Mouse (Mus musculus) embryonic stem cell, embryonic (primary cell): ENCODE measurements around the gene Ulk3.

Experiments used
- CTCF ChIA-PET, 4 experiments: fragments of 300-600 bp in 2 of 4; fragments of 350-600 bp in 2 of 4; sonication (Branson Sonifier 250); formaldehyde crosslinking; loops; one replicate each; lab custom pipeline; 2022; ENCODE audit warnings: inconsistent platforms in 2 of 4; lab: Charles Lee
- POLR2A ChIA-PET, 4 experiments: fragments of 300-600 bp in 2 of 4; fragments of 350-600 bp in 2 of 4; sonication (Branson Sonifier 250); formaldehyde crosslinking; loops; one replicate each; lab custom pipeline; 2022; ENCODE audit warnings: antibody characterized with exemption in 4 of 4, inconsistent platforms in 1 of 4; lab: Charles Lee

Ulk3 gene

GRCm38 (mm10) chr9:57589224-57590126 is at the start of gene Ulk3:
Ulk3 (plus strand) TSS chr9:57589452.
- POLR2A ChIA-PET: interaction anchor here in 3 of 4 experiments (0.5 to 1.5 kb wide), 29 partner anchors 8 to 247 kb away, joined by 3 to 7 read pairs (median 4); partner anchors contain the start of genes Cox5a (in 2 of the 3), Rpp25 (in 2 of the 3), Arid3b (in 1 of the 3) and Cplx3 (in 1 of the 3)
- CTCF ChIA-PET: interaction anchor here (0.5 to 1.5 kb wide), 16 partner anchors 17 to 952 kb away, joined by 3 to 7 read pairs (median 3); partner anchors contain the start of gene Cplx3 (in 1 of the 4)

DNA sequence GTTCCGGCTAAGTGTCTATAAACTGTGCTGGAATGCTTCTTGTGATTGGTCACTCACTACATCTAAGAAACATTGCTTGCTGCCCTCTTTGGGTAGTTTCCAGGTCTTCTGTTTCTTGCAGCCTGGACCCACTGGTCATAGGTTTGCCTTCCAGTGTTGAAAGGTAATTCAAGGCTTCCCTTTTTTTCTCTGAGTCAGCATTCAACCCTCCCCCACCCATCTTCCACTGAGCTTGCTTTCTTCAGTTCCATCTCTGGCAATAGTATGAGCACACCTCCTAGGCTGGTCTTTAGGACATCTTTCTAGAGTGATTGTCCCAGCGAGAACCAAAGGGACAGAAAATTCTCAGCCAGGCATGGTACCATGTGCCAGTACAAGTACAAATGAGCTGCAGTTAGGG is 49.7 kb upstream of the Ulk3 start:
- CTCF ChIA-PET: interaction anchor here in 3 of 4 experiments (0.6 to 1.2 kb wide), 4 partner anchors 11 to 197 kb away, joined by 3 read pairs; no protein-coding TSS in a partner anchor
- POLR2A ChIA-PET: interaction anchor here in 2 of 4 experiments (0.7 to 3.2 kb wide), 17 partner anchors 8 to 54 kb away, joined by 3 to 22 read pairs (median 4); partner anchors contain the start of genes Cox5a (in 2 of the 2), Mpi (in 2 of the 2) and Scamp2 (in 1 of the 2)

DNA sequence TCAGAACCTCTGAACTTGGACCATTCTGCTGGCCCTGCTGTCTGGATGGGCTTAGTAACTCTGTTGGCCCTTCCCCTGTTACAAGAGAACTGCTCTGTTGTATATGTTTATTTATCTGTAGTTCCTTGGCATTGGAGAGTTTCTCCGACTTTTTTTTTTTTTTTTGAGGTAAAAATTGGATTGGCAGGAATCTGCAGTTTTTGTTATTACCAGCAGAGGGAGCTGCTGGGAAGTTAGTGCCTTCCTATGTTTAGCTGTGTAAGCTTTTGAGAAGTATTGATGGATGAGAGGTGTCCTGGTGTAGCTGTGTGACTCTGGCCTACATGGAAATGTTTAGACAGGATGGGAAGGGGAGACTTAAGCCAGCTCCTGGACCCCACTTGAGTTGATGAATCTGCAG is 47.9 kb upstream of the Ulk3 start:
- CTCF ChIA-PET: interaction anchor here (0.6 to 1.7 kb wide), 91 partner anchors 8 to 1941 kb away, joined by 3 to 15 read pairs (median 4); partner anchors contain the start of genes Csk (in 2 of the 4), Mpi (in 2 of the 4), Cox5a (in 1 of the 4) and Cplx3 (in 1 of the 4)
- POLR2A ChIA-PET: interaction anchor here (0.6 to 2.8 kb wide), 32 partner anchors 10 to 456 kb away, joined by 3 to 22 read pairs (median 3); partner anchors contain the start of genes Mpi (in 3 of the 4), Commd4 (in 1 of the 4), Cox5a (in 1 of the 4) and Csk (in 1 of the 4)

DNA sequence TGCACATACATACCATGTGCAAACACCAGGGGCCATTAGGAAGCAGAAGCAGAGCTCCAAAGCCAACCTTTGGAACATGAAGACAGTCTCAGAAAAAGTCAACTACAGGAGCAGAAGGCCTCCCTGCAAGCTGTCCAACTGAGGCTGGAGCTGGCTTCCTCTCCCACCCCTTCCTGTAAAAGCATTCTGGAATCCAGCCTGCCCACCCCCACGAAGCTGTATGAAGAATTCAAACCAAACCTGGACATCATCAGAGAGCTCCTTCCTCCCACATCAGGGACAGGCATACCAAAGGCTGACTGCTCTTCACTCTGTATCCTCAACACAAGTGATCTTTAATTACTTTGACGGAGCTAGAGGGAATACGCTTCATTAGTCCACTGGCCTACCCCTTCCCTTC is 45.3 kb upstream of the Ulk3 start:
- ChIA-PET CTCF (interaction anchor here in 2 of 4 experiments (0.5 to 1.5 kb wide), 3 partner anchors 17 to 43 kb away, joined by 3 to 4 read pairs (median 4); no protein-coding TSS in a partner anchor), POLR2A (interaction anchor here in 3 of 4 experiments (0.6 to 3.2 kb wide), 17 partner anchors 9 to 120 kb away, joined by 3 to 15 read pairs (median 4); partner anchors contain the start of genes Mpi (in 3 of the 3), Scamp2 (in 2 of the 3), Csk (in 1 of the 3) and Rpp25 (in 1 of the 3))

- ChIA-PET POLR2A (interaction anchor here in 3 of 4 experiments (0.6 to 3.1 kb wide), 16 partner anchors 9 to 109 kb away, joined by 3 to 24 read pairs (median 6); partner anchors contain the start of genes Fam219b (in 2 of the 3), Cox5a (in 1 of the 3), Csk (in 1 of the 3) and Rpp25 (in 1 of the 3)), CTCF (interaction anchor here in 2 of 4 experiments (0.6 kb wide), 4 partner anchors 111 to 1727 kb away, joined by 3 to 6 read pairs (median 4); no protein-coding TSS in a partner anchor)
Observed at GRCm38 (mm10) chr9:57547287-57547686, 42.0 kb upstream of the Ulk3 start.

DNA sequence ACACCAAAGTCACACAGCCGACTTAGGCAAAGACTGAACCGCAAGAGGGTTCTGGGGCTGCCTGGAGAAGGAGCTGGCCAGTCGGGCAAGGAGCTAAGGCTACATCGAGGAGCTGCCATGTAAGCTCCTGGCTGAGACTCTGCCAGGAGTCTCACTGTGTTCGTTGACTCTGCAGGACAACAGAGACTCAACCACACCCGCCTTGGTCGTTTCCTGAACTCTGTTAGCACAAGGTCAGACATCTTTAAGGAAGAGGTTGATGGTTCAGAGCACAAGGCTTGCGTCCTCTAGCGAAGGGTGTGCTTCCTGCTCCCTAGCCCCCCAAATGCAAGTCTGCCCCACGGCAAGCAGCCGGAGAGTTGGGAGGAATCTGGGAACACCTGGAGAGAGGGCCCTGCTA is 41.4 kb upstream of the Ulk3 start:
- ChIA-PET CTCF (interaction anchor here in 2 of 4 experiments (0.5 to 0.6 kb wide), 3 partner anchors 111 to 212 kb away, joined by 3 to 5 read pairs (median 3); no protein-coding TSS in a partner anchor), POLR2A (interaction anchor here in 3 of 4 experiments (0.6 to 3.1 kb wide), 17 partner anchors 9 to 108 kb away, joined by 3 to 24 read pairs (median 4); partner anchors contain the start of genes Fam219b (in 2 of the 3), Cox5a (in 1 of the 3), Csk (in 1 of the 3) and Rpp25 (in 1 of the 3))

DNA sequence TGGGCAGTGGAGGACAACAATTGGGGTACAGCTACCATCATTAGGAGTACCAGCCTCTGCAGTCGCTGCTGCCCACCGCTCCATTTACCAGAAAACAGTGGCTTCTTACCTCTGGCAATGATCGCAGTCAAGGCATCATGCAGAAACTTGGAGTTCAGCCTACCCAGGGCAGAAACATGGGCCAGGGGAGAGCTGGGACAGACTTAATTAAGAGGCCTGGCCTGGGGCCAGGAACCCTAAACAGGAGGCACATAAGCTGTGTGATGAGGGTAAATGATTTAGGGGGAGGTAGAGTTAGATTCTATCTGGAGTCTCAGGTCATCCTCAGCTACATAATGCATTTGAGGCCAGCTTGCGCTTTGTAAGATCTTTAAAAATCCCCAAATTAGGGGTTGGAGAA is 40.1 kb upstream of the Ulk3 start:
- ChIA-PET CTCF (interaction anchor here in 3 of 4 experiments (0.6 to 1.1 kb wide), 4 partner anchors 8 to 32 kb away, joined by 3 read pairs; no protein-coding TSS in a partner anchor), POLR2A (interaction anchor here in 2 of 4 experiments (1.0 to 6.3 kb wide), 13 partner anchors 9 to 107 kb away, joined by 3 to 32 read pairs (median 5); partner anchors contain the start of genes Rpp25 (in 2 of the 2), Fam219b (in 1 of the 2) and Scamp2 (in 1 of the 2))

GRCm38 (mm10) chr9:57550126-57550862 is 39.0 kb upstream of the Ulk3 start:
- POLR2A ChIA-PET: interaction anchor here in 2 of 4 experiments (1.0 to 6.3 kb wide), 9 partner anchors 10 to 105 kb away, joined by 3 to 32 read pairs (median 5); partner anchors contain the start of genes Rpp25 (in 2 of the 2) and Fam219b (in 1 of the 2)
- CTCF ChIA-PET: interaction anchor here in 3 of 4 experiments (0.8 to 2.1 kb wide), 6 partner anchors 9 to 80 kb away, joined by 3 to 10 read pairs (median 4); no protein-coding TSS in a partner anchor

- CTCF ChIA-PET: interaction anchor here (0.7 to 4.1 kb wide), 9 partner anchors 11 to 107 kb away, joined by 3 to 24 read pairs (median 6); no protein-coding TSS in a partner anchor
- POLR2A ChIA-PET: interaction anchor here (0.6 to 6.3 kb wide), 35 partner anchors 8 to 479 kb away, joined by 3 to 32 read pairs (median 5); partner anchors contain the start of genes Cox5a (in 2 of the 4), Rpp25 (in 2 of the 4), Csk (in 1 of the 4) and Fam219b (in 1 of the 4)
Observed at GRCm38 (mm10) chr9:57552139-57552887, 36.9 kb upstream of the Ulk3 start, which contains the start of gene Mpi. Mpi (minus strand) TSS chr9:57552763.

DNA sequence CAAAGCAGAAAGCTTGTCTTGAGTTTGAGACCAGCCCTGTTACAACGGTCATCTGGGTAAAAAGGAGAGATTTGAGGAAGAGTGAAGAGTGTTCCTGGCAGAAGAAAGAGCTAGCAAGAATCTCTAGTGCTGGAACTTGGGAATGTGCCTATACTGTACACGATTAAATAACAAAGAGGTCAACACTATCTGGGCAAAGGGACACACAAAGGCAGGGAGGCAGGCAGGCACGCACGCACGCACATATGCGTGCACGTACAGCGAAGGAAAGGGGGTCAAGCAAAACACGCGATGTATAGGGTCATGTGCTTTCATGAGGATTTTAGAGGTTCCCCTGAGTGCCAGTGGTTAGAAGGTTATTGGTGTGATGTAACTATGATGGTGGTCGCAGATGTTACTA is 36.1 kb upstream of the Ulk3 start:
- POLR2A ChIA-PET: interaction anchor here in 3 of 4 experiments (0.6 to 6.3 kb wide), 44 partner anchors 7 to 641 kb away, joined by 3 to 32 read pairs (median 4); partner anchors contain the start of genes Cox5a (in 2 of the 3), Rpp25 (in 2 of the 3), Csk (in 1 of the 3) and Fam219b (in 1 of the 3)
- CTCF ChIA-PET: interaction anchor here (0.7 to 4.1 kb wide), 9 partner anchors 12 to 106 kb away, joined by 3 to 24 read pairs (median 5); no protein-coding TSS in a partner anchor

- ChIA-PET POLR2A (interaction anchor here (0.5 to 6.3 kb wide), 11 partner anchors 8 to 98 kb away, joined by 3 to 32 read pairs (median 4); partner anchors contain the start of genes Csk (in 1 of the 4) and Rpp25 (in 1 of the 4)), CTCF (interaction anchor here (0.6 to 4.1 kb wide), 8 partner anchors 12 to 75 kb away, joined by 3 to 24 read pairs (median 7); partner anchors contain the start of gene Rpp25 (in 1 of the 4))
Observed at GRCm38 (mm10) chr9:57554753-57555152, 34.5 kb upstream of the Ulk3 start.

DNA sequence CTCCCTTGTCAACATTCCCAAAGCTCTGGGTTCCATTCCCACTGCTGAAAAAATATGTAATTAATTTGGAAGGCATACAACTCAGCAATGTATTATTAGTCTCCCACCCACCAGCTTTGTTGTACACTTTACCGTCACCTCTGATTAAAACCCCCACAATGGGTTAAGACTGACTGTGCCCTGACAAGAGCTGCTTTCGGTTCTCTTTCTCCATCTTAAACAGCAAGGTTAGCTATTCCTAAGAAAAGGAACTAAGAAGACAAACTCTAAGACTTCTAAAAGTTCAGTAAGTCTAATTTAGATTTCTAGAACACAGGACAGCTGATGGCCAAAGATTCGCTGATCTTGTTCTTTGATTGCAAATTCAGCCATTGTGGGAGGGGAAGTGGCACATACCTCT is 32.0 kb upstream of the Ulk3 start:
- CTCF ChIA-PET: interaction anchor here in 2 of 4 experiments (0.6 to 1.2 kb wide), 3 partner anchors 10 to 676 kb away, joined by 4 to 8 read pairs (median 4); no protein-coding TSS in a partner anchor
- POLR2A ChIA-PET: interaction anchor here in 3 of 4 experiments (0.7 to 4.0 kb wide), 9 partner anchors 10 to 282 kb away, joined by 3 to 12 read pairs (median 3); partner anchors contain the start of genes Cox5a (in 1 of the 3) and Fam219b (in 1 of the 3)

- CTCF ChIA-PET: interaction anchor here in 1 of 4 experiments (0.7 kb wide), 1 partner anchor 17 kb away, joined by 10 read pairs; no protein-coding TSS in a partner anchor
- POLR2A ChIA-PET: interaction anchor here in 2 of 4 experiments (1.1 to 4.0 kb wide), 4 partner anchors 14 to 37 kb away, joined by 3 to 12 read pairs (median 6); partner anchors contain the start of gene Fam219b (in 1 of the 2)
Observed at GRCm38 (mm10) chr9:57558625-57559024, 30.6 kb upstream of the Ulk3 start.

- ChIA-PET POLR2A (interaction anchor here (0.6 to 4.0 kb wide), 16 partner anchors 9 to 155 kb away, joined by 3 to 12 read pairs (median 3); partner anchors contain the start of genes Cox5a (in 1 of the 4), Edc3 (in 1 of the 4), Fam219b (in 1 of the 4) and Rpp25 (in 1 of the 4)), CTCF (interaction anchor here in 1 of 4 experiments (1.7 kb wide), 1 partner anchor 18 kb away, joined by 6 read pairs; no protein-coding TSS in a partner anchor)
Observed at GRCm38 (mm10) chr9:57559568-57559967, 29.7 kb upstream of the Ulk3 start.
